Mouse (Mus musculus): ENCODE measurements at regions not wholly inside any gene's neighbourhood (a gene's known extent, or its start where the extent isn't known, plus 50 kb on each side); places are given as distances from the start of the nearest gene placed in this dataset.

DNA sequence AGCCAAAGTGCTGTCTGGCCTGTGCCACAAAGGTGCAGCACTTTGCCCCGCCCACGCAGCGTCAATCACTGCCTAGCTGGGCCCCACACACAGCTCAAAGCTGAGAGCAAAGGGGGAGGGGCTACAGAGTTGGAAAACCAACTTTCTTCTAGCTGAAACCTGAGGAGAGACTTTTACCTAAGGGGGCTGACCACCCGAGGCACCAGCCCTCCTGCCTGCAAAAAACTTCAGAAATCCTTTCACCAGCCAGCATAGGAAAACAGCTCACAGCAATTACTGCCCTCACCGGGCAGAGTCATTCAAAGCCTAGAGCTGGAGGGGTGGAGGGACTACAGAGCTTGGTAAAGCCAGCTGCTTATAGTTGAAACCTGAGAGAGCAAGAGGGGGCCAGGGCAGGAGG is 74.6 kb upstream of the Pabpc5 start:
- H3K27me3 ChIP-seq (replicated peaks; ENCODE audit: control insufficient read depth, insufficient read depth, low read length) = no peaks in the 10 kb centered on the region
- DNase-seq (ENCODE audit: low spot score) = peak; percentile 50
- H3K4me1 ChIP-seq (replicated peaks; ENCODE audit: control insufficient read depth, insufficient read depth, low read length) = no peaks in the 10 kb centered on the region
- no peaks in the 10 kb centered on the region for H3K9me3 ChIP-seq (ENCODE audit: control insufficient read depth, low read length)
- no peak overlapping the region for H3K4me3 ChIP-seq (ENCODE audit: low read depth, low read length)
- H3K9ac ChIP-seq (ENCODE audit: low read length) = no peak overlapping the region
- H3K27ac ChIP-seq (ENCODE audit: low read depth) = no peak overlapping the region
- H3K36me3 ChIP-seq (ENCODE audit: control insufficient read depth, insufficient read depth, low read length) = no peaks in the 10 kb centered on the region
- 0 out of 2 replicates have a peak, but pooled peaks have one; percentile 72 for ATAC-seq (replicated peaks; ENCODE audit: low FRiP score, low TSS enrichment, low read depth)
- WGBS = 41% methylated on average over 5 of the region's 5 CpGs
- no peak overlapping the region for H3K4me2 ChIP-seq (ENCODE audit: low read length)
